Mouse (Mus musculus): ENCODE measurements around the gene Cisd2. TPM values are rescaled to one million over a fixed set of nuclear protein-coding genes. Genes with fewer than 3 reads are reported as not detected.
A peak's percentile ranks its signal among the peaks of the same experiment; 100 is the strongest.

Gene Cisd2
- polyA plus RNA-seq, 1 experiment from 2014 or later: 80.7 TPM

DNA sequence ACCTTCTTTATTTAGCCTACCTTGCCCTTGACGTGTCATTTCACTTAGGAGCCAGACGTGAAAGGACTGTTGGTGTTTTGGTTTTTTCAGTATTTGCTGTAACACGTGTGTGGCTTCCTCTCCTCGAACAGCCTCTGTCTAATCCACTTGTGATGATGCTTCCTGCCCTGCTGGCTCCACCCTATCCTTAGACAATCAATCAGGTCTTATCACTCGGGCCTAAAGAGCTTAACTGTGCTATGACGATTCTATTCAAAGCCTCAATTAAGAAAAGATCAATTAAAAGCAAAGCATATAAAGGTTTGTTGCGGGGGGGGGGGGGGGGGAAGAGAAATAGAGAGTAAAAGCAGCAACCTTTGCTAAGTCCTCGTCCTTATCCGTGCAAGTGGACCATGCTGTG, 16.4 kb downstream of the Cisd2 start:
- Histone ChIP-seq H3K9me3 (peaks cover 3% of the 10 kb centered on the region; the same call in 1 of the 2 replicates), H3K9ac (replicated peaks) (no peak overlapping the region), H3K4me3 (replicated peaks) (no peak overlapping the region), H3K4me1 (replicated peaks) (peaks cover 15% of the 10 kb centered on the region), H3K36me3 (peaks cover 34% of the 10 kb centered on the region), H3K27ac (no peak overlapping the region), H3K4me2 (replicated peaks) (no peak overlapping the region), H3K27me3 (no peaks in the 10 kb centered on the region)
- 81% methylated on average over 8 of the region's 9 CpGs for WGBS
- ATAC-seq: no peak

DNA sequence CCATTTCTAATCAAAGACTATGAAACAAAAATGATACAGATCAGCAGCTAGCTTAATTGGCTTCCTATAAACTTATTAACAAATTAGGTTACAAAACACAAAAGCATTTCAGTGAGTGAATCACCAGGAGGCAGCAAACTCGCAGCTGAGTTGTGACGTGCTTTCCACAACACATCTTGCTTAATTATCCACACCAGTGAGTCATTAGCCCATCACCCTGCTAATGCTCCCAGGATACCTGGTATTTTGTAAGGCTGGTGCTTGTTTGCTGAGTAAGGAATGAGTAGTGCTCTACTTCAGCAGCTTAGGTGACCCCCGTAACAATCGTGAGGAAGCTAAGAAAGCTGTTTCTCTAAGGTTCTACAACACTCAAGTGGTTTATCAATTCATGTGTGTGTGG, 19.1 kb downstream of the Cisd2 start:
- 82% methylated on average over 4 of the region's 4 CpGs for WGBS

DNA sequence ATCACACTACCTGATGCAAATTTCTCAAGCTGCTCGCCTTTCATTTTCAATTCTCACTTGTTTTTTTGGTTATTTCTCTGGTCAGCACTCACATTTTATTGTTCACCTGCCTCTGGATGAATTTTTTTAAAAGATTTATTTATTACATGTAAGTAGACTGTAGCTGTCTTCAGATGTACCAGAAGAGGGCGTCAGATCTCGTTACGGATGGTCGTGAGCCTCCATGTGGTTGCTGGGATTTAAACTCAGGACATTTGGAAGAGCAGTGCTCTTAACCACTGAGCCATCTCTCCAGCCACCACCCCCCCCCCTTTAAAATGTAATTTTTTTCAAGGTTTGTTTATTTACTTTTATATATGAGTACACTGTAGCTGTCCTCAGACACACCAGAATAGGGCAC, 19.9 kb downstream of the Cisd2 start:
- no peak for ATAC-seq
- Histone ChIP-seq H3K4me3 (replicated peaks) (no peak overlapping the region), H3K9me3 (no peaks in the 10 kb centered on the region), H3K27ac (no peak overlapping the region), H3K27me3 (no peaks in the 10 kb centered on the region), H3K4me1 (replicated peaks) (peaks cover 16% of the 10 kb centered on the region), H3K36me3 (peaks cover 21% of the 10 kb centered on the region), H3K9ac (replicated peaks) (no peak overlapping the region), H3K4me2 (replicated peaks) (no peak overlapping the region)
- 78% methylated on average over 5 of the region's 5 CpGs for WGBS

More for the DNA sequence above, 19.1 kb downstream of the Cisd2 start:
- H3K4me1 ChIP-seq (replicated peaks): peaks cover 14% of the 10 kb centered on the region
- ATAC-seq: no peak
- no peak overlapping the region for H3K4me3 ChIP-seq (replicated peaks)
- H3K27ac ChIP-seq: no peak overlapping the region
- peaks cover 25% of the 10 kb centered on the region for H3K36me3 ChIP-seq
- peaks cover 3% of the 10 kb centered on the region; the same call in 1 of the 2 replicates for H3K9me3 ChIP-seq
- no peak overlapping the region for H3K4me2 ChIP-seq (replicated peaks)
- H3K27me3 ChIP-seq: no peaks in the 10 kb centered on the region
- no peak overlapping the region for H3K9ac ChIP-seq (replicated peaks)

DNA sequence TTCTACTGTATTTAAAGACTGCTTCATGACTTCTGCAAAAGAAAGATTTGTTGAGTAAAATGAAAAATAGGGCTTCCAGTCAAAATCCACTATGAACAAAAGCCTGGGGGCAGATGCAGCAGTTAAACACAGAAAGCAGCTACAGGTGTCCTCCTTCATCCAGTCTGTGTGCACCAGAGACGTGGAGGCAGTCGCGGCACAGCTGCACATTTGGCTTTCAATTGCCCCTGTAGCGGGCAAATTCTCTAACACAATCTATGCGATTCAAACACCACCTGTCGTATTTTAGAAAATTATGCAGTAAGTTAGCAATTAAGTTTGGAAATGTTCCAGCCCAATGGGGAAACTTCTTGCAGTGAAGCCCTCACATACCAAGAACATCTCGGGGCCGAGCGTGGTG, 20.5 kb downstream of the Cisd2 start:
- 82% methylated on average over 9 of the region's 9 CpGs for WGBS
- Histone ChIP-seq H3K4me3 (replicated peaks) (no peak overlapping the region), H3K9me3 (no peaks in the 10 kb centered on the region), H3K27me3 (no peaks in the 10 kb centered on the region), H3K9ac (replicated peaks) (no peak overlapping the region), H3K27ac (no peak overlapping the region), H3K4me1 (replicated peaks) (peaks cover 16% of the 10 kb centered on the region), H3K4me2 (replicated peaks) (no peak overlapping the region), H3K36me3 (peaks cover 18% of the 10 kb centered on the region)
- no peak for ATAC-seq

DNA sequence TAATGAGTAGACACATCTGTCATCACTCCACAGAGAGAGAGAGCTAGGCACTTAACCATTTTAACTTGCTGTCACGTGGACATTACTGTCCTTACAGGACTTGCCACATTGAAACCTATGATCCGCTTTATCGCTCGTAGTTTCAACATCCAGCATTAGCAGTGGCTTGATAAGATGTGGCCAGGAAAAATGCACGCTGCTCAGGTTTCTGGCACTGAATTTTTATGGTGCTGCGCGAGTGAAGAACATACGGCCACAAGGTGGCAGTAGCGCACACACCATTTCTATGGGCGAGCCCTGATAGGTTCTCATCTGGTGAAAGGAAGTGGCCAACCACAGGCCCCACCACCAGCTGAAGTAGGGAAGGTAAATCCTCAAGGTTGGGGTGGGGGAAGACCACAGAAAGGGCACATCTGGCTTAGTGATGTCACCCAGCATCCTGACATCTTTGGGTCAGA, 21.5 kb downstream of the Cisd2 start:
- Histone ChIP-seq H3K9ac (replicated peaks) (no peak overlapping the region), H3K4me2 (replicated peaks) (no peak overlapping the region)
- WGBS: 16% methylated on average over 10 of the region's 10 CpGs

DNA sequence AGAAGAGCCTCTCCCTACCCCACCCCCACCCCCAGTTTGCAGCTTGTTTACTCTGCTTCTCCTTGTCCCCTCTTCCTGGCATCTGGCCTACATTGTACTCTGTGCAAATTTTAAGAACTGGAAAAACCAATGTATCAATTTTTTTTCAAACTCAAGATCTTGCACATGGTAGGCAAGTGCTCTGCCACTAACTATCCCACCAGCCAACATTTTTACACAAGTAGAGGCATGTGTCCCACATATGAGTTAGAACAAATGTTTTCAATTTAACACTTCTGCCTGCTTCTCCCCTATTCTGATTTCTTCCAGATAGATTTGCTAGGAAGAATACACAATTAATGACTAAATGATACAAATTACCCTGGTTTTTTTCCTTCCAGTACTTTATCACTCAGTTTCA, 26.6 kb downstream of the Cisd2 start:
- H3K4me3 ChIP-seq (replicated peaks): no peak overlapping the region
- no peak overlapping the region for H3K9ac ChIP-seq (replicated peaks)
- ATAC-seq: no peak
- H3K4me2 ChIP-seq (replicated peaks): no peak overlapping the region
- no peak overlapping the region for H3K27ac ChIP-seq
- no peaks in the 10 kb centered on the region for H3K27me3 ChIP-seq
- H3K9me3 ChIP-seq: no peaks in the 10 kb centered on the region
- peaks cover 8% of the 10 kb centered on the region for H3K4me1 ChIP-seq (replicated peaks)
- H3K36me3 ChIP-seq: no peaks in the 10 kb centered on the region

More for the DNA sequence above, 21.5 kb downstream of the Cisd2 start:
- H3K4me3 ChIP-seq (replicated peaks): no peak overlapping the region
- ATAC-seq: peak; percentile 88
- no peak overlapping the region; the same call in 1 of the 2 replicates for H3K27ac ChIP-seq
- peaks cover 16% of the 10 kb centered on the region for H3K4me1 ChIP-seq (replicated peaks)
- H3K27me3 ChIP-seq: no peaks in the 10 kb centered on the region
- no peaks in the 10 kb centered on the region for H3K9me3 ChIP-seq
- peaks cover 15% of the 10 kb centered on the region for H3K36me3 ChIP-seq

DNA sequence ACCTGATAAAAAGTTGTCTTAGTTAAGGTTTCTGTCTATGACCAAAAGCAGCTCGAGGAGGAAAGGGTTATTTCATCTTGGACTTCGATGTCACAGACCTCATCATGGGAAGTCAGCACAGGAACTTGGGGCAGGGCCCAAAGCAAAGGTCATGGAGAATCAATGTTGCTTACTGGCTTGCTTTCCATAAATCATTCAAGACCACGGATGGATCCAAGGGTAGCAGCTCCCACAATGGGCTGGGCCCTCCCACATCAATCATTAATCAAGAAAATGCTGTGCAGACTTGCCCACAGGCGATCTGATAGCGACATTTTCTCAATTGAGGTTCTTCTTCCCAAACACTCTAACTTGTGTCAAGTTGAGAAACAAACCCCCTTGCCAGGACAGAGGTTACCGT, 27.6 kb downstream of the Cisd2 start:
- H3K4me3 ChIP-seq (replicated peaks): no peak overlapping the region
- no peak overlapping the region for H3K9ac ChIP-seq (replicated peaks)
- H3K4me1 ChIP-seq (replicated peaks): peaks cover 8% of the 10 kb centered on the region
- H3K36me3 ChIP-seq: no peaks in the 10 kb centered on the region
- no peak overlapping the region for H3K4me2 ChIP-seq (replicated peaks)
- ATAC-seq: no peak
- H3K27ac ChIP-seq: no peak overlapping the region
- no peaks in the 10 kb centered on the region for H3K27me3 ChIP-seq
- H3K9me3 ChIP-seq: no peaks in the 10 kb centered on the region
- WGBS: 77% methylated on average over 6 of the region's 6 CpGs

DNA sequence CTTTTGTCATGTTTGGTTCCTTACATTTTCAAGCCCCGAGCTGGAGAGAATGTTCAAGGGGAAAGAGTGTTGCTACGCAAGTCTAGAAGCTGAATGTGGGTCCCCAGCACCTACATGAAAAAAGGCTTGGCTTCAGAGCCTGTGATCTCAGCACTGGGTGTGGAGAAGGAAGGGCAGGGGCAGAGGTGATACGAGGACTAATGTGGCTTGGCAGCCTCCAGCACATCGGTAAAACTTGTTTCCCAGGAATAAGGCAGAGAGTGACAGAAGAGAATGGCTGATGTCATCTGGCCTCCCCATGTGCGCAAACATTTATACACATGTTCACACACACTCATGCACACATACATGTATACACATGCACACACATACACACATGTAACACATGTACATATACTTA, 28.6 kb downstream of the Cisd2 start:
- Histone ChIP-seq H3K9ac (replicated peaks) (no peak overlapping the region), H3K27me3 (no peaks in the 10 kb centered on the region), H3K4me2 (replicated peaks) (no peak overlapping the region), H3K4me3 (replicated peaks) (no peak overlapping the region), H3K27ac (no peak overlapping the region), H3K4me1 (replicated peaks) (peaks cover 7% of the 10 kb centered on the region), H3K9me3 (no peaks in the 10 kb centered on the region), H3K36me3 (no peaks in the 10 kb centered on the region)
- ATAC-seq: no peak
- WGBS: 86% methylated on average over 5 of the region's 5 CpGs

DNA sequence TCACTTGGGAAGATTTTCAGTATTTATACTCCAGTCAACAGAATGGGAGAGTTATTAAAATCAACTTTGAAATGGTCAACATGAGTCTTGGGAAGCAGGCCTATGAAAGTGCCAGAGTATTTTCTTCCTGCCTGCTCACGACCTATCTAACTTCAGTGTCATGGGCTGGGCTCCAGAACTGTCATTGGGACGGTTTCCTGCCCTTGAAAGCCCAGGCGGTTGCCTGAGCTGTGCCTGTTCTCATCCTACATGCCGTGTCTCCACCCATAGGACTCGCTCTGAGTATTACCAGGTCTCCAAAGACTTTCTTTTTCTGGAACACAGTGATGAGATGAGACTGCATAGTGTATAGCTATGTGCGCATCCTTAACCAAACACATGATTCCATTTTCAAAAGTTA, 30.5 kb downstream of the Cisd2 start:
- 87% methylated on average over 6 of the region's 6 CpGs for WGBS
- Histone ChIP-seq H3K27ac (no peak overlapping the region), H3K4me3 (replicated peaks) (no peak overlapping the region), H3K9ac (replicated peaks) (no peak overlapping the region), H3K36me3 (no peaks in the 10 kb centered on the region), H3K9me3 (no peaks in the 10 kb centered on the region), H3K4me2 (replicated peaks) (no peak overlapping the region), H3K4me1 (replicated peaks) (no peaks in the 10 kb centered on the region), H3K27me3 (no peaks in the 10 kb centered on the region)
- no peak for ATAC-seq

GRCm38 (mm10) chr3:135379868-135380267, 43.9 kb downstream of the Cisd2 start:
- Histone ChIP-seq H3K4me3 (replicated peaks) (no peak overlapping the region), H3K27ac (no peak overlapping the region), H3K4me2 (replicated peaks) (no peak overlapping the region), H3K36me3 (no peaks in the 10 kb centered on the region), H3K9ac (replicated peaks) (no peak overlapping the region), H3K9me3 (no peaks in the 10 kb centered on the region), H3K27me3 (no peaks in the 10 kb centered on the region), H3K4me1 (replicated peaks) (no peaks in the 10 kb centered on the region)
- ATAC-seq: no peak
- WGBS: 91% methylated on average over 4 of the region's 4 CpGs

- no peaks in the 10 kb centered on the region for H3K36me3 ChIP-seq
- no peaks in the 10 kb centered on the region for H3K27me3 ChIP-seq
- ATAC-seq: no peak
- H3K4me3 ChIP-seq (replicated peaks): no peak overlapping the region
- no peaks in the 10 kb centered on the region for H3K4me1 ChIP-seq (replicated peaks)
- no peak overlapping the region for H3K27ac ChIP-seq
- 92% methylated on average over 10 of the region's 10 CpGs for WGBS
- H3K9me3 ChIP-seq: no peaks in the 10 kb centered on the region
- H3K4me2 ChIP-seq (replicated peaks): no peak overlapping the region
- H3K9ac ChIP-seq (replicated peaks): no peak overlapping the region
Measured at GRCm38 (mm10) chr3:135377445-135377844, 46.3 kb downstream of the Cisd2 start.

- ATAC-seq: no peak
- H3K4me1 ChIP-seq (replicated peaks): no peaks in the 10 kb centered on the region
- WGBS: 82% methylated on average over 3 of the region's 3 CpGs
- no peaks in the 10 kb centered on the region for H3K36me3 ChIP-seq
- no peak overlapping the region for H3K27ac ChIP-seq
- no peak overlapping the region for H3K9ac ChIP-seq (replicated peaks)
- H3K27me3 ChIP-seq: no peaks in the 10 kb centered on the region
- H3K4me3 ChIP-seq (replicated peaks): no peak overlapping the region
- H3K4me2 ChIP-seq (replicated peaks): no peak overlapping the region
- H3K9me3 ChIP-seq: no peaks in the 10 kb centered on the region
Measured at GRCm38 (mm10) chr3:135375836-135376235, 47.9 kb downstream of the Cisd2 start.

GRCm38 (mm10) chr3:135357394-135357793, 66.3 kb downstream of the Cisd2 start:
- Histone ChIP-seq H3K27ac (no peak overlapping the region), H3K4me1 (replicated peaks) (no peaks in the 10 kb centered on the region), H3K4me3 (replicated peaks) (no peak overlapping the region), H3K9me3 (no peaks in the 10 kb centered on the region), H3K4me2 (replicated peaks) (no peak overlapping the region), H3K27me3 (no peaks in the 10 kb centered on the region), H3K36me3 (no peaks in the 10 kb centered on the region), H3K9ac (replicated peaks) (no peak overlapping the region)
- no peak for ATAC-seq
- WGBS: 93% methylated on average over 4 of the region's 4 CpGs

Measured in midbrain, embryonic 13.5 days (tissue).